Mouse (Mus musculus): ENCODE data around the gene Tbcb. TPM values are rescaled to one million over a fixed set of nuclear protein-coding genes. Genes with fewer than 3 reads are reported as not detected.
"Not testable (repeated sequence)": the region's sequence is repeated elsewhere in the genome, so short reads cannot be mapped to it uniquely, and the experiment has no call there.

The Tbcb gene
- polyA plus RNA-seq, 1 experiment from 2014 or later, result 142 TPM

DNA sequence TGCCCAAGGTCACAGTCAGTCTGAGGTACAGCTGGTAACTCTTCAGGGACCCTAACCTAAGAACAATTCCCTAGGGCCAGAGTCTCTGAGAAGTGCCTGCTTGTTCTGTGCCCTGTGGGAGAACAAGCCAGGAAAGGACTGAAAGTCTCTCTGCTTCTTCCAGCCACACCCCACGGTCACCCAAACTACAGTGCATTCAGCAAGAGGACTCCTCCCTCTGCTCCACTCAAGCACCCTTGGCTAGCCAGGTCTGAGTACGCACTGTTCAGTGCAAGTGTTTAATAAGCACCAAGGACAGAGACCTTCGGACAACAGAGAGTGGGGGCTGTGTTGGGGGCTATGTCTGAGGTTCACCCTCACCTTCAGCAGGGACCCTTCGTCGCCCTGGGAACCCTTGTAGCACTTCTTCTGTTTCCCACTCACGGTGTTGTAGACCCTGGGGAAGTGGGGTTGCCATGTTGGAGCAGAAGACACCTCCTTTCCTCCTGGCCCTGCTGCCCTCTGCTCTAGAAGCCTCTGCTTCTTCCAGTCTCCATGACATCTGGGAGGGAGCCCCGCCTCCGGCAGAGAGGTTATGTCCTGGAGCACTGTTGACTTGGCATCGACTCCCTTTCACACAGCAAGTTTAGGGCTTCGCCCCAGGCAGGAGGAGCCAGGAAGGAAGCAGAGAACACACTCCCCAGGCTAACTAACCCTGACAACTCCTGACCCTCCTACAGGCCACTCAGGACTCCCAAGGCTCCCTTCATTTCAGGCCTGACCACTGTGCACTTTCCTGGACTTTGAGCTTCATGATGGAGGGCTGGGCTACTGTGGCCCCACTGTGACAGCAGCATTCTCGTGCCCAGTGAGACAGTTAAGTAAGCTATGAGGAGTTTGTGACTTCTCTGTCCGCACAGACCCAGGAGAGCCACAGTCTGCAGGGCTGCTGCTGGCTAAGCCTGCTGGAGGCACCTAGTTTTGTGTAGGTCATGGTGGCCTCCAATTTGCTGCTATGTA, 20.2 kb upstream of the Tbcb start:
- Histone ChIP-seq H3K9me3 (ENCODE audit: low read length) (no peaks in the 10 kb centered on the region), H3K27ac (ENCODE audit: low read length) (peak overlapping the region; percentile 27; the same call in 1 of the 2 replicates), H3K27me3 (replicated peaks; ENCODE audit: insufficient read depth, low read length) (no peaks in the 10 kb centered on the region), H3K36me3 (ENCODE audit: insufficient read depth, low read length) (0 out of 2 replicates have a peak, but pooled peaks cover 4% of the 10 kb centered on the region), H3K4me3 (ENCODE audit: low read depth, low read length) (no peak overlapping the region), H3K9ac (replicated peaks; ENCODE audit: low read depth) (no peak overlapping the region), H3K4me1 (ENCODE audit: insufficient read depth, low read depth, low read length) (no peaks in the 10 kb centered on the region), H3K4me2 (replicated peaks; ENCODE audit: low read depth, low read length) (no peak overlapping the region)
- DNase-seq (ENCODE audit: low spot score), result peak; percentile 81
- ATAC-seq, result peak; percentile 93
- no peak for TF ChIP-seq EP300 (IDR thresholded peaks at IDR 0.05)
- TF ChIP-seq CTCF (IDR thresholded peaks at IDR 0.05), result no peak
- WGBS, result 74% methylated on average over 12 of the region's 12 CpGs

DNA sequence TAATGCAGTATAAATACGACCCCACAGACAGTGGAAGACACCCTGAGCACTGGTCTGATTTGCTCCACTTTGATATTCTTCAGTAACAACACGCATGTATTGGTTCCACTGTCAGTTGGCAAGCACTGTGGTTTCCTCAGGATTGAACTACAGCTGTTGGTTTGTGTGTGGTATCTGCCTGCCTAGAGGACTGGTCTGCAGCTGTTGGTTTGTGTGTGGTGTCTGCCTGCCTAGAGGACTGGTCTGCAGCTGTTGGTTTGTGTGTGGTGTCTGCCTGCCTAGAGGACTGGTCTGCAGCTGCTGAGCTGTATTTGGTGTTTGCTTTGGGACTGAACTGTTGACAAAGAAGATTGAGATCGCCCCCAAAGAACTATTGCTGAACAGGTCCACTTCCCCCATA, 5.3 kb upstream of the Tbcb start:
- not testable (repeated sequence) for ATAC-seq; H3K27me3 ChIP-seq (replicated peaks; ENCODE audit: insufficient read depth, low read length); H3K27ac ChIP-seq (ENCODE audit: low read length); H3K9ac ChIP-seq (replicated peaks; ENCODE audit: low read depth); H3K36me3 ChIP-seq (ENCODE audit: insufficient read depth, low read length); H3K4me2 ChIP-seq (replicated peaks; ENCODE audit: low read depth, low read length); DNase-seq (ENCODE audit: low spot score); H3K4me1 ChIP-seq (ENCODE audit: insufficient read depth, low read depth, low read length); H3K4me3 ChIP-seq (ENCODE audit: low read depth, low read length); H3K9me3 ChIP-seq (ENCODE audit: low read length)
- WGBS, result 89% methylated on average over 3 of the region's 3 CpGs

DNA sequence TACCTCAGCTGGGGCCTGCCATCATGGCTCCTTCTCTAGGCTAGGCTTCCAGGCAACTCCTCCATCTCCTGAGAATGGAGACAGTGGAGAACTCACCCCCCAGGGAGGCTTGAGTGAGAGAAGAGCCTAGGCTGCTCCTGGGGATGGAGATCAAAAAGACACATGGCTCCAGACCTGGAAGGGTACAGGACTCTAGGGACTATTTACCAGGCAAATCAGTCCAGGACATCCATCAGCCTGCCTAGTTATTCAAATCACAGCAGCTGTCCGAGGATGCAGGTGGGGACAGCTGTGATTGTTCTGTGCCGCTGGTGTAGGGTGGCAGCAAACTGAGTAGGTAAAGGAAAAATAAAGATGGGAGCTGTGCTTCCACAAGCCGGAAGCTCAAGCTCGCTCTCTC, 3.6 kb upstream of the Tbcb start, which contains the start of gene Ovol3:
Gene Ovol3, minus strand, starts transcription at position 101 of the 400 bp plus-strand sequence.
- H3K4me1 ChIP-seq (ENCODE audit: insufficient read depth, low read depth, low read length), result peaks cover 5% of the 10 kb centered on the region; the same call in 1 of the 2 replicates
- ATAC-seq (no peak), DNase-seq (ENCODE audit: low spot score) (no peak)
- no peak within 1 kb of the TSS for H3K9ac ChIP-seq (replicated peaks; ENCODE audit: low read depth)
- H3K27me3 ChIP-seq (replicated peaks; ENCODE audit: insufficient read depth, low read length), result no peaks in the 10 kb centered on the region
- H3K27ac ChIP-seq (ENCODE audit: low read length), result no peak within 1 kb of the TSS
- 78% methylated on average over 4 of the region's 4 CpGs for WGBS
- TF ChIP-seq CTCF (IDR thresholded peaks at IDR 0.05), result no peak
- H3K36me3 ChIP-seq (ENCODE audit: insufficient read depth, low read length), result peaks cover 3% of the 10 kb centered on the region; the same call in 1 of the 2 replicates
- no peak within 1 kb of the TSS for H3K4me3 ChIP-seq (ENCODE audit: low read depth, low read length)
- H3K4me2 ChIP-seq (replicated peaks; ENCODE audit: low read depth, low read length), result no peak within 1 kb of the TSS
- no peaks in the 10 kb centered on the region for H3K9me3 ChIP-seq (ENCODE audit: low read length)

DNA sequence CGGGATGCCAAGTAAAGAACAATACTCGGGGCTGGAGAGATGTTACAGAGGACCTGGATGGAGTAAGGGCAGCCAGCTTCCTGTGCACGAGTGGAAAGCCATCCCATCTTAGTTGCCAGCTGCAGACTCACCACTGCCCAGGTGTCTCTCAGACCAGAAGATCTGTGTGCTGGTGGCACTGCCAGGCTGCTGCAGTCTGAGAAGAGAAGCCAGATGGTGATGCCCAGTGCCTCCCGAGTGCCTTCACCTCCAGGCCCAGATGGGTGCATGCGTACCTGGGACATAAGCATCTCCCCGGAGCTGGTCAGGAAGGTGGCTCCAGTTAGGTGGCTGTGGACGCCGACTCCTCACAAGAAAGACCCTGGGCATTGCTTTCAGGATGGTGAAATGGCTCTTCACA, 3.0 kb upstream of the Tbcb start:
- H3K36me3 ChIP-seq (ENCODE audit: insufficient read depth, low read length), result no peaks in the 10 kb centered on the region
- WGBS, result 82% methylated on average over 8 of the region's 8 CpGs
- no peak for DNase-seq (ENCODE audit: low spot score)

DNA sequence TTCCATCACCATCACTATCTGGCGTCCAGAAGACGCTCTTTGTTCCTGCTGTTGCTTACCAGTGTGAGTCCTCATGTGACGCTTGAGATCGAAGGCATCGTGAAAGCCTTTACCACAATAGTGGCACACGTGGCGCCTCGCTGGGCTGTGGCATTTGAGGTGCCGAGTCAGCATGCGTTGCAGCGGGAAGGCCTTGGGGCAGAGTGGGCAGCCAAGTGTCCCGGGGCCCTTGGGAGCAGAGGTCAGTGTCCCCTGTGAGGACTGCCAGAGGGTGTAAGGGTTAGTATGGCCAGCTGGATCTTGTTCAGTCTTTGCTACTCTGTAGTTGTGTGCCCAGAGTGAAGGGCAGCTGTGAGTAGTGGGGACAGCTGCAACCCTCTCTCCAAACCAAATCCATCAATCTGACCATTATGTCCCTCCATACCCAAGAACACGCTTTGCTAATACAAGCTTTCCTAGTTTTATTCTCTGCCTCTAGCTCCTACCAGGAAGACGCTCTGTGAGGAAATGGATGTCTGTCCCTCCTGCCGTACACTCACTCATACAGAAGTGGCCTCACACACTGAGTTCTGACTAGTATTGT, 2.3 kb upstream of the Tbcb start:
- Histone ChIP-seq H3K36me3 (ENCODE audit: insufficient read depth, low read length) (no peaks in the 10 kb centered on the region), H3K27me3 (replicated peaks; ENCODE audit: insufficient read depth, low read length) (no peaks in the 10 kb centered on the region), H3K27ac (ENCODE audit: low read length) (no peak overlapping the region), H3K4me2 (replicated peaks; ENCODE audit: low read depth, low read length) (no peak overlapping the region), H3K4me3 (ENCODE audit: low read depth, low read length) (no peak overlapping the region), H3K9me3 (ENCODE audit: low read length) (no peaks in the 10 kb centered on the region), H3K9ac (replicated peaks; ENCODE audit: low read depth) (no peak overlapping the region), H3K4me1 (ENCODE audit: insufficient read depth, low read depth, low read length) (peaks cover 5% of the 10 kb centered on the region; the same call in 1 of the 2 replicates)
- TF ChIP-seq EP300 (IDR thresholded peaks at IDR 0.05) (no peak), CTCF (IDR thresholded peaks at IDR 0.05) (no peak)
- DNase-seq (ENCODE audit: low spot score) (peak; percentile 60), ATAC-seq (peak; percentile 14)
- WGBS, result 80% methylated on average over 15 of the region's 15 CpGs

More for the DNA sequence above, 3.0 kb upstream of the Tbcb start:
- Histone ChIP-seq H3K9me3 (ENCODE audit: low read length) (no peaks in the 10 kb centered on the region), H3K4me3 (ENCODE audit: low read depth, low read length) (no peak overlapping the region), H3K27ac (ENCODE audit: low read length) (no peak overlapping the region), H3K4me1 (ENCODE audit: insufficient read depth, low read depth, low read length) (peaks cover 5% of the 10 kb centered on the region; the same call in 1 of the 2 replicates), H3K27me3 (replicated peaks; ENCODE audit: insufficient read depth, low read length) (no peaks in the 10 kb centered on the region), H3K9ac (replicated peaks; ENCODE audit: low read depth) (no peak overlapping the region), H3K4me2 (replicated peaks; ENCODE audit: low read depth, low read length) (no peak overlapping the region)
- no peak for ATAC-seq
- TF ChIP-seq CTCF (IDR thresholded peaks at IDR 0.05) (no peak), EP300 (IDR thresholded peaks at IDR 0.05) (no peak)

DNA sequence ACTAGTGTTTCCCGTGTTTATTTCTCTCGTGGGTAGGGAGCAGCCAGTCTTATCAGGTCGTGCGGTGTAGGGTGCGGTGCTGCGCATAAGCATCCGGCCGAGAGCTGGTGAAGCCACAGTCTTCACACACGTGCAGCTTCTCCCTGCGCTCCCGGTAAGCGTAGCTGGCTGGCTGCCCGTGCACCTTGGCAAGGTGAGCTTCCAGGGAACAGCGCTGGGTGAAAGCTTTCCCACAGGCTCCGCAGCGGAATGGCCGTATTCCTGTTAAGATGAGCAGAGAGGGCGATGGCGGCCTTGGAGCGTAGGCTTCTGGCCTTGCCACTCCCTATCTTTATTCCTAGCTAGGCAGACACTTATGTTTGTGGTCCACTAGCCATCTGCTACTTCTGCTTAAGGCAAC, 1.3 kb upstream of the Tbcb start:
- 86% methylated on average over 20 of the region's 20 CpGs for WGBS
- no peaks in the 10 kb centered on the region for H3K9me3 ChIP-seq (ENCODE audit: low read length)
- no peak overlapping the region; the same call in 1 of the 2 replicates for H3K4me2 ChIP-seq (replicated peaks; ENCODE audit: low read depth, low read length)
- no peak overlapping the region for H3K9ac ChIP-seq (replicated peaks; ENCODE audit: low read depth)
- no peak for ATAC-seq
- no peaks in the 10 kb centered on the region for H3K27me3 ChIP-seq (replicated peaks; ENCODE audit: insufficient read depth, low read length)
- DNase-seq (ENCODE audit: low spot score), result no peak
- no peaks in the 10 kb centered on the region for H3K36me3 ChIP-seq (ENCODE audit: insufficient read depth, low read length)
- H3K4me3 ChIP-seq (ENCODE audit: low read depth, low read length), result no peak overlapping the region; the same call in 1 of the 2 replicates
- TF ChIP-seq CTCF (IDR thresholded peaks at IDR 0.05), result no peak
- TF ChIP-seq EP300 (IDR thresholded peaks at IDR 0.05), result no peak
- H3K4me1 ChIP-seq (ENCODE audit: insufficient read depth, low read depth, low read length), result peaks cover 5% of the 10 kb centered on the region; the same call in 1 of the 2 replicates
- H3K27ac ChIP-seq (ENCODE audit: low read length), result 0 out of 2 replicates have a peak overlapping the region, but pooled peaks have one; percentile 5

Data from lung, postnatal 0 days (tissue).